Mouse (Mus musculus) CH12.LX (cell line): ENCODE measurements around the gene Hivep2.

Experiments
- BHLHE40 ChIP-seq: IDR thresholded peaks from 2 replicates; pipeline ENCODE4 v1.6.1; 2011; ENCODE audit warnings: mild to moderate bottlenecking, low read depth, low read length, improper control_type of control experiment
- CTCF ChIP-seq, 2 experiments: IDR thresholded peaks in 1 of 2; conservative IDR thresholded peaks in 1 of 2; 2 replicates each; pipeline ENCODE4 v1.5.1; 2011 to 2012; ENCODE audit warnings: low read depth in 2 of 2, low read length in 2 of 2, improper control_type of control experiment in 1 of 2, inconsistent platforms in 1 of 2, mild to moderate bottlenecking in 1 of 2, moderate library complexity in 1 of 2
- E2F4 ChIP-seq: IDR thresholded peaks from 2 replicates; pipeline ENCODE4 v1.6.1; 2011; ENCODE audit warnings: low read depth, low read length, improper control_type of control experiment; ENCODE audit not compliant: insufficient replicate concordance
- EP300 ChIP-seq: IDR thresholded peaks from 2 replicates; pipeline ENCODE4 v1.6.1; 2011; ENCODE audit warnings: low read length, improper control_type of control experiment
- GABPA ChIP-seq: IDR thresholded peaks from 2 replicates; pipeline ENCODE4 v1.6.1; 2012; ENCODE audit warnings: low read depth, low read length, improper control_type of control experiment, inconsistent platforms; ENCODE audit not compliant: insufficient replicate concordance
- MEF2A ChIP-seq: IDR thresholded peaks from 2 replicates; pipeline ENCODE4 v1.6.1; 2014; ENCODE audit warnings: low read depth, mild to moderate bottlenecking, inconsistent platforms, low read length, improper control_type of control experiment, borderline replicate concordance
- MYC ChIP-seq: IDR thresholded peaks from 2 replicates; pipeline ENCODE4 v1.6.1; 2011; ENCODE audit warnings: low read depth, mild to moderate bottlenecking, improper control_type of control experiment, low read length
- POLR2A ChIP-seq: IDR thresholded peaks from 2 replicates; pipeline ENCODE4 v1.6.1; 2011; ENCODE audit warnings: low read depth, mild to moderate bottlenecking, improper control_type of control experiment, low read length
- ZNF384 ChIP-seq: IDR thresholded peaks from 2 replicates; pipeline ENCODE4 v1.6.1; 2012; ENCODE audit warnings: low read depth, low read length, improper control_type of control experiment, inconsistent platforms

DNA sequence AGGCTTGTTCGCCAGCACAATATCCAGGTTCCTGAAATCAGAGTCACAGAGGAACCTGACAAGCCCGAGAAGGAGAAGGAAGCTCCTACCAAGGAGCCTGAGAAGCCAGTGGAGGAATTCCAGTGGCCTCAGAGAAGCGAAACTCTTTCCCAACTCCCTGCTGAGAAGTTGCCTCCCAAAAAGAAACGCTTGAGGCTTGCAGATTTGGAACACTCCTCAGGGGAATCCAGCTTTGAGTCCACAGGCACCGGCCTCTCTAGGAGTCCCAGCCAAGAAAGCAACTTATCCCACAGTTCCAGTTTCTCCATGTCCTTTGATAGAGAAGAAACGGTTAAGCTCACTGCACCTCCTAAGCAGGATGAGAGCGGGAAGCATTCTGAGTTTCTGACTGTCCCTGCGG lies 164.4 kb downstream of the Hivep2 start:
- TF ChIP-seq POLR2A = no peak
- TF ChIP-seq GABPA = no peak
- TF ChIP-seq EP300 = no peak
- no peak for TF ChIP-seq CTCF (conservative IDR thresholded peaks at IDR 0.05 in 1 of 2, IDR thresholded peaks at IDR 0.05 in 1 of 2; ENCODE audit: low read depth in 2 of 2, low read length in 2 of 2)
- TF ChIP-seq BHLHE40 = no peak
- no peak for TF ChIP-seq ZNF384
- TF ChIP-seq MYC = no peak
- no peak for TF ChIP-seq E2F4
- TF ChIP-seq MEF2A = no peak
